Mouse (Mus musculus) layer of hippocampus, postnatal 10 days (tissue): ENCODE data around the gene Hnrnpc. TPM values are rescaled to one million over a fixed set of nuclear protein-coding genes. Genes with fewer than 3 reads are reported as not detected.
A peak's percentile ranks its signal among the peaks of the same experiment; 100 is the strongest.

Experiments used
- DNase-seq, 2 experiments: peaks; one replicate each; pipeline ENCODE4 v3.0.0; 2021; ENCODE audit warnings: low spot score in 2 of 2
- long read RNA-seq: library from polyadenylated mRNA; stranded (forward); transcript quantifications from one replicate; pipeline ENCODE4 v2.0.0, GENCODE M21; 2023
- total RNA-seq, 2 experiments: library from RNA; stranded (reverse); gene quantifications; 2 replicates each; pipeline ENCODE4 v1.2.3; 2021

The Hnrnpc gene
- 100 to 1,000 TPM; 213 to 215 TPM for total RNA-seq
- long read RNA-seq, transcript Hnrnpc-201 (9 exons, 2,847 nt): minor isoform, 8 of 100 reads
- long read RNA-seq, transcript Hnrnpc-211 (9 exons, 1,691 nt): minor isoform, 10 of 100 reads
- long read RNA-seq, transcript Hnrnpc-205 (9 exons, 2,617 nt): major isoform, 16 of 100 reads
- long read RNA-seq, transcript Hnrnpc-207 (8 exons, 1,301 nt): minor isoform, 6 of 100 reads
- long read RNA-seq, partial matches to known transcripts: 21 of 100 reads
- long read RNA-seq, other reads (novel, unspliced or antisense): 32 of 100 reads

- peak; percentile 100 for DNase-seq
Measured at GRCm38 (mm10) chr14:52103856-52104676, at the start of gene Hnrnpc. Hnrnpc (minus strand) TSS chr14:52104028.

- no peak for DNase-seq
Measured at GRCm38 (mm10) chr14:52152613-52153012, 48.8 kb upstream of the Hnrnpc start.

GRCm38 (mm10) chr14:52152179-52152578 lies 48.4 kb upstream of the Hnrnpc start:
- peak; percentile 19 to 23 for DNase-seq

- DNase-seq: no peak
Measured at GRCm38 (mm10) chr14:52149888-52150287, 46.1 kb upstream of the Hnrnpc start.

- no peak for DNase-seq
Measured at GRCm38 (mm10) chr14:52146540-52146939, 42.7 kb upstream of the Hnrnpc start.

- DNase-seq: no peak
Measured at GRCm38 (mm10) chr14:52144165-52144564, 40.3 kb upstream of the Hnrnpc start.

GRCm38 (mm10) chr14:52141445-52142127 lies 37.8 kb upstream of the Hnrnpc start:
- no peak for DNase-seq

- DNase-seq: no peak
Measured at GRCm38 (mm10) chr14:52140577-52141444, 37.0 kb upstream of the Hnrnpc start.

GRCm38 (mm10) chr14:52133584-52133983 lies 29.8 kb upstream of the Hnrnpc start:
- DNase-seq: no peak

GRCm38 (mm10) chr14:52124636-52125035 lies 20.8 kb upstream of the Hnrnpc start:
- DNase-seq: no peak

GRCm38 (mm10) chr14:52123918-52124317 lies 20.1 kb upstream of the Hnrnpc start:
- DNase-seq: peak; percentile 69 to 76

GRCm38 (mm10) chr14:52120169-52120568 lies 16.3 kb upstream of the Hnrnpc start:
- DNase-seq: no peak

GRCm38 (mm10) chr14:52118823-52119608 lies 15.2 kb upstream of the Hnrnpc start:
- peak; percentile 52 to 65 for DNase-seq

- no peak for DNase-seq
Measured at GRCm38 (mm10) chr14:52118456-52118822, 14.6 kb upstream of the Hnrnpc start.

GRCm38 (mm10) chr14:52117241-52117640 lies 13.4 kb upstream of the Hnrnpc start:
- DNase-seq: no peak

- no peak for DNase-seq
Measured at GRCm38 (mm10) chr14:52114101-52114500, 10.3 kb upstream of the Hnrnpc start.

- no peak for DNase-seq
Measured at GRCm38 (mm10) chr14:52110346-52110745, 6.5 kb upstream of the Hnrnpc start, which contains the start of gene Rpgrip1. Rpgrip1 (plus strand) TSS chr14:52110704.

GRCm38 (mm10) chr14:52108025-52108424 lies 4.2 kb upstream of the Hnrnpc start:
- DNase-seq: no peak

- DNase-seq: peak; percentile 34 to 41
Measured at GRCm38 (mm10) chr14:52106741-52107140, 2.9 kb upstream of the Hnrnpc start.

GRCm38 (mm10) chr14:52105308-52105707 lies 1.5 kb upstream of the Hnrnpc start:
- DNase-seq: no peak
